Mouse (Mus musculus): ENCODE results near the gene Arid3b.

GRCm38 (mm10) chr9:57764147-57764973 is 72.2 kb downstream of the Arid3b start:
- TF ChIP-seq MAX (IDR thresholded peaks at IDR 0.05; ENCODE audit: low read length): no peak
- no peak for TF ChIP-seq RCOR1 (conservative IDR thresholded peaks at IDR 0.05; ENCODE audit: low read depth, low read length)
- no peak; the same call in 1 of the 2 replicates for TF ChIP-seq MXI1 (IDR thresholded peaks at IDR 0.05; ENCODE audit: low read depth, low read length)
- TF ChIP-seq TCF12 (IDR thresholded peaks at IDR 0.05; ENCODE audit: low read depth, low read length): no peak
- no peak for TF ChIP-seq ZC3H11A (IDR thresholded peaks at IDR 0.05; ENCODE audit: low read depth, low read length)
- TF ChIP-seq ZMIZ1 (IDR thresholded peaks at IDR 0.05; ENCODE audit: low read depth, low read length): no peak
- no peak for TF ChIP-seq POLR2A (IDR thresholded peaks at IDR 0.05; ENCODE audit: low read depth, low read length)
- TF ChIP-seq E2F4 (IDR thresholded peaks at IDR 0.05; ENCODE audit: insufficient replicate concordance, low read depth, low read length): no peak
- TF ChIP-seq UBTF (IDR thresholded peaks at IDR 0.05; ENCODE audit: low read depth, low read length): no peak
- no peak for TF ChIP-seq CHD2 (IDR thresholded peaks at IDR 0.05; ENCODE audit: low read length)
- TF ChIP-seq CTCF (conservative IDR thresholded peaks at IDR 0.05 in 1 of 2, IDR thresholded peaks at IDR 0.05 in 1 of 2; ENCODE audit: low read depth in 2 of 2, low read length in 2 of 2): no peak
- TF ChIP-seq TBP (conservative IDR thresholded peaks at IDR 0.05; ENCODE audit: low read depth, low read length): no peak
